11 mouse cellular contexts compared by ENCODE assay signal in genomic region chr11:103288291-103288963, GRCm38 (mm10). TPM values are rescaled to one million over a fixed set of nuclear protein-coding genes. Genes with fewer than 3 reads are reported as not detected.
A peak's percentile ranks its signal among the peaks of the same experiment; 100 is the strongest.
DNase-seq lines count a peak whose midpoint lies in the region; ATAC-seq lines count a peak whose summit lies in the region.
"Had no signal": no experiment of that assay in that cellular context is flagged by ENCODE, and none has a peak within 500 bp of the region (broad histone marks: within the 10 kb centered on the region; RNA-seq: fewer than 3 reads in every experiment).

No protein-coding gene starts in this region.

- DNase-seq in kidney, postnatal 10 days = peak; percentile 41
- peak; percentile 62 for DNase-seq in embryonic facial prominence, embryonic 14.5 days (ENCODE audit: low spot score)
- no peak for DNase-seq in forebrain, embryonic 11.5 days (ENCODE audit: low spot score)
- DNase-seq in left cerebral cortex, postnatal 10 days (ENCODE audit: extremely low spot score in 1 of 2, low spot score in 2 of 2) = no peak
- DNase-seq: kidney, adult 11 months had no signal

- H3K27ac ChIP-seq in kidney, embryonic 16.5 days (ENCODE audit: low read length) = no peak overlapping the region
- peak overlapping the region; percentile 58 for H3K27ac ChIP-seq in embryonic facial prominence, embryonic 14.5 days (replicated peaks; ENCODE audit: low read depth, low read length)
- H3K27ac ChIP-seq in forebrain, embryonic 11.5 days (ENCODE audit: low read depth, low read length) = no peak overlapping the region
- H3K27ac ChIP-seq: forebrain, embryonic 15.5 days; liver, embryonic 15.5 days had no signal

- 39% methylated on average over 16 of the region's 16 CpGs for WGBS in kidney, embryonic 16.5 days
- WGBS in embryonic facial prominence, embryonic 14.5 days = 50% methylated on average over 16 of the region's 16 CpGs
- WGBS in forebrain, embryonic 11.5 days = 80% methylated on average over 16 of the region's 16 CpGs

- intact Hi-C loops in left cerebral cortex, postnatal 10 days (cut with DNase I) = no loop called here

- ATAC-seq in kidney, embryonic 16.5 days (ENCODE audit: low FRiP score, low TSS enrichment) = no peak
- ATAC-seq in embryonic facial prominence, embryonic 14.5 days (ENCODE audit: low read depth) = no peak
- peak; percentile 33 to 72; a peak in 3 of 4 replicates for ATAC-seq in hematopoietic stem cell, adult 5-6 weeks (replicated peaks in 1 of 2; ENCODE audit: insufficient read depth in 1 of 2, low FRiP score in 2 of 2, low TSS enrichment in 1 of 2, low read depth in 1 of 2, poor library complexity in 2 of 2, severe bottlenecking in 2 of 2)
- ATAC-seq in forebrain, embryonic 11.5 days (replicated peaks; ENCODE audit: low FRiP score) = no peak
- ATAC-seq: forebrain, embryonic 15.5 days; midbrain, embryonic 16.5 days had no signal

- peaks cover 17% of the 10 kb centered on the region for H3K4me1 ChIP-seq in kidney, embryonic 16.5 days (ENCODE audit: insufficient read depth, low read length)
- H3K4me1 ChIP-seq in embryonic facial prominence, embryonic 14.5 days (ENCODE audit: control insufficient read depth, insufficient read depth, low read length) = peaks cover 31% of the 10 kb centered on the region
- peaks cover 16% of the 10 kb centered on the region for H3K4me1 ChIP-seq in megakaryocyte, embryonic 14.5 days
- no peaks in the 10 kb centered on the region for H3K4me1 ChIP-seq in forebrain, embryonic 11.5 days (replicated peaks; ENCODE audit: control insufficient read depth, insufficient read depth, low read length)

- H3K4me3 ChIP-seq in kidney, embryonic 16.5 days (ENCODE audit: low read length) = no peak overlapping the region
- H3K4me3 ChIP-seq in embryonic facial prominence, embryonic 14.5 days (ENCODE audit: low read depth, low read length) = no peak overlapping the region
- peak overlapping the region; percentile 48 for H3K4me3 ChIP-seq in megakaryocyte, embryonic 14.5 days (replicated peaks)
- no peak overlapping the region for H3K4me3 ChIP-seq in forebrain, embryonic 11.5 days (ENCODE audit: low read depth, low read length)
- H3K4me3 ChIP-seq: forebrain, embryonic 15.5 days; liver, embryonic 15.5 days had no signal

- H3K4me2 ChIP-seq in kidney, embryonic 16.5 days (replicated peaks; ENCODE audit: low read depth, low read length) = no peak overlapping the region
- H3K4me2 ChIP-seq in embryonic facial prominence, embryonic 14.5 days (ENCODE audit: low read depth, low read length) = no peak overlapping the region
- no peak overlapping the region for H3K4me2 ChIP-seq in forebrain, embryonic 11.5 days (ENCODE audit: low read depth, low read length, severe bottlenecking)
- H3K4me2 ChIP-seq: forebrain, embryonic 15.5 days; liver, embryonic 15.5 days had no signal

- no peaks in the 10 kb centered on the region for H3K36me3 ChIP-seq in kidney, embryonic 16.5 days (ENCODE audit: insufficient read depth, low read length)
- H3K36me3 ChIP-seq in embryonic facial prominence, embryonic 14.5 days (ENCODE audit: control insufficient read depth, insufficient read depth, low read length) = no peaks in the 10 kb centered on the region
- no peaks in the 10 kb centered on the region for H3K36me3 ChIP-seq in megakaryocyte, embryonic 14.5 days (replicated peaks; ENCODE audit: low read length)
- H3K36me3 ChIP-seq in forebrain, embryonic 11.5 days (ENCODE audit: control insufficient read depth, insufficient read depth, low read length) = no peaks in the 10 kb centered on the region
- H3K36me3 ChIP-seq: forebrain, embryonic 15.5 days; liver, embryonic 15.5 days had no signal

- H3K9ac ChIP-seq in kidney, embryonic 16.5 days (replicated peaks; ENCODE audit: low read length) = no peak overlapping the region
- no peak overlapping the region for H3K9ac ChIP-seq in embryonic facial prominence, embryonic 14.5 days (ENCODE audit: low read depth, low read length)
- no peak overlapping the region for H3K9ac ChIP-seq in forebrain, embryonic 11.5 days (ENCODE audit: low read length)
- H3K9ac ChIP-seq: forebrain, embryonic 15.5 days; liver, embryonic 15.5 days had no signal

- no peaks in the 10 kb centered on the region for H3K9me3 ChIP-seq in kidney, embryonic 16.5 days (ENCODE audit: low read length)
- no peaks in the 10 kb centered on the region for H3K9me3 ChIP-seq in embryonic facial prominence, embryonic 14.5 days (ENCODE audit: control insufficient read depth, low read length)
- H3K9me3 ChIP-seq in megakaryocyte, embryonic 14.5 days = no peaks in the 10 kb centered on the region
- no peaks in the 10 kb centered on the region for H3K9me3 ChIP-seq in forebrain, embryonic 11.5 days (ENCODE audit: control insufficient read depth, low read length)
- H3K9me3 ChIP-seq: forebrain, embryonic 15.5 days; liver, embryonic 15.5 days had no signal

- no peaks in the 10 kb centered on the region for H3K27me3 ChIP-seq in kidney, embryonic 16.5 days (ENCODE audit: insufficient read depth, low read length)
- no peaks in the 10 kb centered on the region for H3K27me3 ChIP-seq in embryonic facial prominence, embryonic 14.5 days (replicated peaks; ENCODE audit: control insufficient read depth, insufficient read depth, low read length)
- peaks cover 61% of the 10 kb centered on the region for H3K27me3 ChIP-seq in megakaryocyte, embryonic 14.5 days (replicated peaks)
- H3K27me3 ChIP-seq in forebrain, embryonic 11.5 days (ENCODE audit: control insufficient read depth, insufficient read depth, low read length) = no peaks in the 10 kb centered on the region
- H3K27me3 ChIP-seq: forebrain, embryonic 15.5 days; liver, embryonic 15.5 days had no signal

RNA-seq across cellular contexts. Expression of gene Map3k14, which starts 21.2 kb away (rescaled TPM):
- 5.3 and 6.7 TPM in 2 replicates for polyA plus RNA-seq in kidney, embryonic 16.5 days (2015; fragmentation: Nextera tagmentation; extraction: Ambion mirVana)
- 4.6 and 5.1 TPM in 2 replicates for polyA plus RNA-seq in embryonic facial prominence, embryonic 14.5 days (2014; fragmentation: Nextera tagmentation; extraction: Ambion mirVana)
- 4.4 and 10.6 TPM in 2 replicates for total RNA-seq in hematopoietic stem cell, adult 5-6 weeks (2017)
- polyA plus RNA-seq in megakaryocyte, embryonic 14.5 days (2012; ENCODE audit: insufficient read depth, low replicate concordance) = 1.0 and 2.3 TPM in 2 replicates
- polyA plus RNA-seq in forebrain, embryonic 11.5 days (2014; fragmentation: Nextera tagmentation; extraction: Ambion mirVana) = 3.8 and 4.6 TPM in 2 replicates
- total RNA-seq in left cerebral cortex, postnatal 10 days (2021) = 1 to 10 TPM; 2.9 to 3.5 TPM

Comparison
In these comparisons a context has a peak if more than half of its experiments do, and no peak if none do; other contexts are left out.
1. DNase-seq: peak in kidney, postnatal 10 days (single experiment) and embryonic facial prominence, embryonic 14.5 days (single experiment); none in forebrain, embryonic 11.5 days (single experiment) and left cerebral cortex, postnatal 10 days (0 of 2).
2. ATAC-seq: peak in hematopoietic stem cell, adult 5-6 weeks (2 of 2); none in kidney, embryonic 16.5 days (single experiment), embryonic facial prominence, embryonic 14.5 days (single experiment) and forebrain, embryonic 11.5 days (single experiment).